Mouse (Mus musculus) adrenal gland, postnatal 36 days (tissue): ENCODE measurements around the gene Plac9b. TPM values are rescaled to one million over a fixed set of nuclear protein-coding genes. Genes with fewer than 3 reads are reported as not detected.
"Not testable (repeated sequence)": the region's sequence is repeated elsewhere in the genome, so short reads cannot be mapped to it uniquely, and the experiment has no call there.

Experiments used
- DNase-seq, 2 experiments: peaks; one replicate each; pipeline ENCODE4 v3.0.0; 2021; ENCODE audit warnings: mixed read lengths in 1 of 2
- long read RNA-seq, 2 experiments: library from polyadenylated mRNA; stranded (forward); transcript quantifications; one replicate each; pipeline ENCODE4 v2.0.0; 2021; ENCODE audit warnings: borderline sequencing depth in 2 of 2
- total RNA-seq, 2 experiments: library from RNA; stranded (reverse); gene quantifications; 2 replicates each; pipeline ENCODE4 v1.2.3; 2021

Plac9b gene
- total RNA-seq = 10 to 100 TPM; 38.6 to 56.2 TPM
- long read RNA-seq, experiment 1, transcript Plac9b-203 (4 exons, 1,040 nt) = major isoform, 22 of 24 reads
- long read RNA-seq, experiment 1, partial matches to known transcripts = 1 of 24 reads
- long read RNA-seq, experiment 1, other reads (novel, unspliced or antisense) = 0 of 24 reads
- long read RNA-seq, experiment 2, transcript Plac9b-203 (4 exons, 1,040 nt) = major isoform, 9 of 10 reads
- long read RNA-seq, experiment 2, partial matches to known transcripts = 1 of 10 reads
- long read RNA-seq, experiment 2, other reads (novel, unspliced or antisense) = 0 of 10 reads

DNA sequence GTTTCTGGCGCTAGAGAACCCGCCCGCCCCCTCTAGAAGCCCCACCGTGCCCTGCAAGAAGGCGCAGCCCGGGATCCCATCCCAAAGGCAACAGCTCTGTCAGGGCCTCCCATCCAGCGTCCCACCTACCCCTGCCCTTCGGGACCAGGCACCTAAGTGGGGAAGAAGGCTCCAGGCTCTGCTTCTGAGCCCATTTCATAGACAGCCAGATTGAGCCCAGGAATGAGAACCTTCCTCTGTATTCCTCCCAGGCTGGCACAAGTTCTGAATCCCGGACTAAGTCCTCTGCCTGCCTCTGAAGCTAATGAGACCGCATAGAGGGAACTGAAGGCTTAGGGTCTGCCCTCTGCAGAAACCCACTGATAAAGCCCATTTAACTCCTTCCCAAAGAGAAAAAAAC is at the start of gene Plac9b:
TSS of gene Plac9b (minus strand) at position 101 of the 400 bp plus-strand sequence.
- not testable (repeated sequence) for DNase-seq

DNA sequence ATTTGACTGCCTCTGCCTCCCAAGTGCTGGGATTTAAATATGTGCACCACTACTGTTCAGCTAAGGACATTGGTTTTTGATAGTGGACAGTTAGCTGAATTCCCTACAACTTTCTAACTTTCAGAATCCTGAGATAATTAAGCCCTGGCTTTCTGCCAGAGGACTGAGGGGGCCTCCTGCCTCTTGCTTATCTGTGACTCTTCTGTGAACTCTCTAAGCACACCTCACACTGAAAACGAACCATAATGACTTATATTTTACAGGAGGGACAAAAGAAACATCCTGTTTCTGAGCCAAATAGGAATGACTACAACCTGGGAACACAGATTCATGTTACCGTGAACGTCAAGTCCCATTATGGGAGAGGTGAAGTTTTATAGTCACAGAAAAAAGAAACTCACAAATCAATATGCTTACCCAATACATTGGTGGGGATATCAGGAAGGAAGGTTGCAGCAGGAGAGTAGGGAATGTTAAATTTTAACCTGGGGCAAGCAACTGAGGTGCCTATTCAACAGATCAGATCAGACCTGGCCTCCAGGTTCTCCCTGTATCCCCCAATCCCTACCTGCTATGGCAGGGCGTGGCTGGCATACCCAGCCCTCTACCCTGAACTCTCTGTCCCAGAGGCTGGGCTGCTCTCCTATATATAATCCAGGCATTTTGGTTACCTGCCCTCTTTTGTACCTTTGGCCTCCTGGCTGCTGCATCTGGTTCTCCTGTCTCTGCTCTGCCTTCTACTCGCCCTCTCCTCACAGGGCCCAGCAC is 34.1 kb upstream of the Plac9b start:
- not testable (repeated sequence) for DNase-seq

DNA sequence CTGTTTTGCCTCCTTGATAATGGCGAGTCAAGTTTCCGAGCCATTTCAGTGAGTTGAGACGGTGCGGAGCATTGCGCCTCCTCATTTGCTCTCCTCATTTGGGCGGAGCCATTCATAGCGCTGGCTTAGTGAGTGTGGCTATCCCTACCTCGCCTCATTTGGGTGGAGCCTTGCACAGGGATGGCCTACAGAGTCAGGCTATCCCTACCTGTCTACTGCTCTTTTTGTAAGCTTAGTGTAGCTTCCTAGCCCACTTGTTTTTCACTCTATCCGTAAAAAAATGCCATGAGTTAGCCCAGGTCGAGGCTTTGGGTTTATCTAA is 24.6 kb upstream of the Plac9b start, which contains the start of gene Tmem254b:
TSS of gene Tmem254b (minus strand) at position 116 of the 322 bp plus-strand sequence.
- DNase-seq = not testable (repeated sequence)

DNA sequence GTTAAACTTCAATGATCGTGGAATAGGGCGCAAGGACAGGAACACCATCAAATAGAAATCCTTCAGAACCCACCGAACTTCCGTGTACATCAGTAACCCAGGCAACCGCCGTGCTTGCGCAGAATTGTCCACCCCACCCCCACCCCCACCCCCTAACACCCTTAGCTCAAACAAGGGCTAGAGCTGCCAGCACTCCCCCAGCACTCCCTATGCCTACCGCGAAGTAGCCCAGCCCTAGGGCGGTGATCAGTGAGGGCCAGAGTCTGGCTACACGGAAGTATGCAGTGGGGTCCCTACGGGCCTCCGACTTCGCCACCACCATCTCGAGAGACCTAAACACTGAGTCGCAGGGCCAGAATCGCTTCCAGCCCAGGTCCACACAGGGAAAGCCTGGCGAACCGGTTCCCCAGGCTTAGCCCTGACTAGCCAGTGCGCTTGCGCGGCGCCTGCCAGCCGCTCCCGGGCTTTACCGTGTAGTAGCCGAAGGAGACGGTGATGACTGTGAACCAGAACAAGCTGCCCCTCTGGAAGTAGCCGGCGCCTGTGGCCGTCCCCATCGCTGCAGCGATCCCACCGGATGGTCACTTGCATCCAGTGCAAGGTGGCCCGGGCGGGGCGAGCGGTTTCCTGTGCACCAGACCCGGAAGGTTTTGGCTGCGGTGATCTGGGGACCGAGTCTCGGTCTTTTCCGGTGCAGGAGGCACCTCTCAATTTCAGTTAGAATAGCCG is 24.1 kb upstream of the Plac9b start:
- not testable (repeated sequence) for DNase-seq

DNA sequence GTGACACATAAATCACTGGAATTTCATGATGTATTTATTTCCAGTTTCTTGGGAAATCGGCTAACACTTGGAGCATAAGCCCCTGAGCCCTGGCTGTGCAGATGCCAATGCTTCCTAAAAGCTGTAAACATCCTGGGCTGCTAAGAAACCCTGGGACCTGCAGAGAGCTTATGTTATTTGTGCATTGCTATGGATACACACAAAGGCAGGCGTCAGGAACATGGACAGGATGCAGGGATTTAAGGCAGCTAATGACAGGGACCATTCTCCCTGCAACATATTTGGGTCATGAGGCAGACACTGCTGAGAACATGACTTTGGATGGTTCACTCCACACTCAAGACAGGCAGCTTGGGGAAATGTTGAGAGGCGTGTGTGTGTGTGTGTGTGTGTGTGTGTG is 15.6 kb upstream of the Plac9b start:
- DNase-seq = not testable (repeated sequence)

DNA sequence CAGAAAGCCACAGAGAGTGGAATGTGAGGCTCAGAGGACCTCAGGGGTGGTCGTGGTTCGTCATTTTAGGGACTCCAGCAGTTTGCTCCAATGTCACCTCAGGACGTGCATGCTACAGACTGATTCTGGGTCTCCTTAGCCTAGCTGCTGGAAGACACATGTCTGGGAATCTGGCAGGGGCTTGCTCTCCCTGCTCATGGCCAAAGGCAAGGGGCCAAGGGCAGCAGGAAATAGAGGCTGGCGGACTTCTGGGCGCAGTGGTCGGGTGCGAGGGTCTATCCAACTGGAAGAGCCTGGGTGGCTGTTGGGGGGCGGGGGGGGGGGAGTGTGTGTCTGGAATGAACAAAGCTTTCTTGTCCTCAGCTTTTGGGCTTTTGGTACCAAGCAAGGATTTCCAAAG is 6.1 kb upstream of the Plac9b start:
- DNase-seq = not testable (repeated sequence)

DNA sequence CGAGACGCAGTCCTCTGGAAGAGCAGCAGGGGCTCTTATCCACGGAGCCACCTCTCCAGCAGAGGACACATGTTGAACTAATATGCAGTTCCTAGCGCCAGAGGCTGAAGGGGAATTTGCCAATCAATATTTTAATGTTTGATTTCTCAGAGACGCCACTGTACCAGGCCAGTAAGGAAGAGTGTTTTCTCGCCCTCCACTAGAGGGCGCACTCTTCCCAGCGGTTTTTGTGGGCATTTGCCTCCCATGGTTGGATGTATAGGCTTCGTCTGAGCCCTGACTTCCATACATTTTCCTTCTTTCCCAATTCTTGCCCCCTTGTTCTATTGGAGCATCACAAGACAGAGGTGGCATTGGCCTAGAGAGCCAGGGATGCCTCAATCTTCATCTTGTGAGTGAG is 4.4 kb upstream of the Plac9b start:
- not testable (repeated sequence) for DNase-seq

DNA sequence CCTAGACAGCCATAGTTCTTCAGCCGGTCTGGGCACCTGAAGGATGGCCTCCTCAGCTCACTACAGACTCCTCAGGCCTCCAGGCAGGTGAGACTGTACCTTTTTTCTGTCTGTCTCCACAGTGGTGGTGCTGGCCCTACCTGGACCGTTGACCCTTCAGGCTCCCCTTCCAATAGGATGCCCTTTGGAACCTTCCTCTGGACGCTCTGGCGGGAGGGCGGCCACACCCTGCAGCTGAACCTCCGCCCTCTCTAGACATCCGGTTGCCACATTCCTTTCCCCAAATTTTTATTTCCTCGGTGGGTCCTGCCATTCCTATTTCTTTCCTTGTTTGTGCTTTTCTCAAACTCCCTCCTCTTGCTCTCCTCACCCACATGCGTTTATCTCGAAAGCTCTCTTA is 620 bp downstream of the Plac9b start:
- not testable (repeated sequence) for DNase-seq

DNA sequence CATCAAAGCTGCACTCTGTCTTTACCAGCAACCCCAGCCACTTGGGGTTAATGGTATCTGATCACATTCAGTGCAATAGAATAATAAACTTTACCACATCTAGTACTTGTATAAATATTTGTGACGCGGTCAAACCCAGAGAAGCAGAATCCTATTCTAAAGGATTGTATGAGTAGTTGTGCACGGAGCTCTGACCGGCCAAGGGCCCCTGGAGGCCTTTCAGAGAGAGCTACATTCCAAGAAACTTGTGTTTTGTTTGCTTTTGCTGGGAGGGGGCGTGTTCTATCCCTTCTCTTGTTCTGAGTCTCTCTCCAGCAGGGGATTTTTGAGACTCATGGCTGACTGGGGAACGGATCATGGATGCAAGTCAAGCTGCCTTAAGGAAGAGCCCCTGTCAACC is 7.3 kb downstream of the Plac9b start:
- DNase-seq = not testable (repeated sequence)

DNA sequence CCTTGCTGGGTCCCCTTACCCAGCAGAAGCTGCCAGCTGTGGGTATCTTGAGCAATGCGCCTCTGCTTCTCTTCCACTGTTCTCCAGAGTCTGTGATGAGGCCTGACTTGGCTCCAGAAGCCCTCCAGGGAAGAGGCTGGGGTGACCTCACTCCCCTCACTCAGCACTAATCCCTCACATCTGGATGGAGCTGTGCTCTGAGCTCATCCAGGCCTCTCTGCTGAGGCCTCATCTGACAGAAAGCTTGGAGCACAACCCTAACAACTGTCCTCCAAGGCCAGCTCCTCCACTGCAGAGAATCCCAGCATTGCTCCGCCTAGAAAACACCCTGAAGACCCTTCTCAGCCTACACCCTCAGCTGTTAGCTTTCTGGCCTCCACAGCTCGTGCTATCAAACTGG is 8.3 kb downstream of the Plac9b start:
- not testable (repeated sequence) for DNase-seq

DNA sequence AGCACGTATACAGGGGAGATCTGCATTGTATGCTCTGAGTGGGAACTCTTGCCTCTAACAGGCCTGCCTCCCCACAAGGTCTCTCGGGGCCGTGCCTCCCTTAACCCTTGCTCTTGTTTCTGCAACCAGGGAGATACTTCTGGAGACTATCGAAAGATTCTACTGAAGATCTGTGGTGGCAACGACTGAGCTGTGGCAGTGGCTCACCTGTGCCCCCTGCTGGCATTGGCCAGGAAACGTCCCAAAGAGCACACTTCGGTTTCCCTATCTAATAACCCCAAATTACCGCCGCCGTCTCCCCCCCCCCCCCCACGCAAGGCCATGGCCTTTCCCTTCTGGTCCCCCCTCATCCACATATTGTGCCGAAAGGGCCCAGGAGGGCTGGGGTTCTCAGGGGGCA is 17.0 kb downstream of the Plac9b start:
- DNase-seq = not testable (repeated sequence)

DNA sequence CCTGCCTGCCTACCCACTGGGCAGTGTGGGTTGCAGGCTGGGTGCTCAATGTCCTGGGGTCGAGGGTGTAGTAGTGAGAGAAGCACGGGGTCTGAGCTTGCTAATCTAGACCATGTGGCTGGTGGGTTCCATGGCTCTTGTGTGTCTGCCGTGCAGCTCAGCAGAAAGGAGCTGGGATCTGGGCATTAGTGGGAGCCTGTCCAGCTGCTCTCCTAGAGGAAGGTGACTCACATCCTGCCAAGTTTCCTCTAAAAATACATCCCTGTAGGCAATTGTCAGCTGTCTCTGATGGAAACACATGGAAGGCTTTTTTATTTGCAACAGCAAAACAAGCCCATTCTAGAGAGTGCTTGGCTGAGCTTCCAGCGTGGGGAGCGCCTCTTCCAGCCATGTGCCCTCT is 19.9 kb downstream of the Plac9b start:
- DNase-seq = not testable (repeated sequence)

DNA sequence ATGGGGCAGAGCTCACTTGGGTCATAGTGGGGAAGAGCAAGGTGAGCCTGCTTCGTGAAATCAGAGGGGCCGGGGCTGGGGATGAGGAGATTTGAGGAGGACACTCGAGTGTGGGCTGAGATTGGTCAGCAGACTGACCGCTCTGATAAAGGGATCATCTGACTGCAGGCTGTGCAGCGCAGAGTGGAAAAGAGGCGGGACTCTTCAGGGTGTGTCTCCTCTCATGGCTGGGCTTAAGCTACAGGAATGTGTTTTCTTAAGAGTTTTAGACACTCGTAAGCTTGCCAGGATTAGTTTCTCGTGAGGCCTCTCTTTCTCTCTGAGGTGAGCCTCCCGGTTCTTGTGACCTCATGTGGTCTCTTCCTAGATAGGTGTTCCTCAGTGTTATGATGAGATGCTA is 21.1 kb downstream of the Plac9b start:
- DNase-seq = not testable (repeated sequence)

DNA sequence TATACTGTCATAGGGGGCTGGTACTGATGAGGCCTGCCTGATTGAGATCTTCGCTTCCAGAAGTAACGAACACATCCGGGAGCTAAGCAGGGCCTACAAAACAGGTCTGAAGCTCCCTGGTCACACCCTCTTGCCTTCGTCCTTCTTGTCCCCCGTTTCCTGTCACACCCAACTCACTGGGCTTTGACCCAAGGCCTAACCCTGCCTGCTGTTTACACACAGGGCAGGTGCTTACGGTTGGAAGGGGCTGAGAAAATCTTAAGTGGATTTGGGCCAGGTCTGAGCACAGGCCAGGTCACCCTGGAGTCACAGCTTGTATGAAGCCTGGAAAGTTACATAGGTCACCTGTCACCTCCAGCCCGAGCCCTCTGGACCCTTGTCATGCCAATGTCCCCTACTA is 26.2 kb downstream of the Plac9b start:
- not testable (repeated sequence) for DNase-seq

DNA sequence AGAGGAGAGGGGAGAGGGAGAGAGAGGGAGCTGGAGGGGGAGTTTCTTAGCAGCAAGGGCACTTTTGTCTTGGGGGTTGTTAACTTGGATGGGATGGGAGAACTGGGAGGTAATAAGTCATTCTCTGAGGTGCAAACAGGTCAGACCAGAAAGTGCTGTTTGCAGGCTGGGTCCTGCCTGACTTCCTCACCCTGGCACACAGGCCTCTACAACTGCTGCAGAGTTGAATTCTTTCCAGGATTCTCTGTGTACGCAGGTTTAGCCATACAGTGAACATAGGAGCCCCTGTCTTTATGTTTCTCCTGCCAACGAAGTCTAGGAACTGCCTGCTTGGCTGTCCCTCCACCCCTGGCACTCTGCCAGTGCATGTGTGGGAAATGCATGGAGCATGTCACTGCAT is 35.2 kb downstream of the Plac9b start:
- DNase-seq = not testable (repeated sequence)

DNA sequence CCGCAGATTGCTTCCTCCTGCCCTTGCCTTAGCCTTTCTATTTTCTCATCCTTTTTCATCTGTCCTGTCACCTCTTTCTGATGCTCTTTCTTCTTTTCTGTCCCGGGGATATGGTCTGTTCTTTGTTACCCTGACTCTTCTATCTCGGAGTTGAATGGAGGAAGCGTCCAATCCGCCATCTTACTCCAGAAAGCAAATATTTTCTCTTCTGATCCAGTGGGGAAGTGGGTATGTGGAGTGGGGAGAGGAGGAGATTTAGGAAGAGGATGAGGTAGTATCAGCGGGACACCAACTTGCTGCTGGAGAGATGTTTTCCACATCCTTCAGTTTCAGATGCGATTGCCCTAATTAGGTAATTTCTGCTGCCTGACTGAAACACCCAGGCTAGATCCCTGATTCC is 63.2 kb downstream of the Plac9b start:
- DNase-seq = not testable (repeated sequence)

DNA sequence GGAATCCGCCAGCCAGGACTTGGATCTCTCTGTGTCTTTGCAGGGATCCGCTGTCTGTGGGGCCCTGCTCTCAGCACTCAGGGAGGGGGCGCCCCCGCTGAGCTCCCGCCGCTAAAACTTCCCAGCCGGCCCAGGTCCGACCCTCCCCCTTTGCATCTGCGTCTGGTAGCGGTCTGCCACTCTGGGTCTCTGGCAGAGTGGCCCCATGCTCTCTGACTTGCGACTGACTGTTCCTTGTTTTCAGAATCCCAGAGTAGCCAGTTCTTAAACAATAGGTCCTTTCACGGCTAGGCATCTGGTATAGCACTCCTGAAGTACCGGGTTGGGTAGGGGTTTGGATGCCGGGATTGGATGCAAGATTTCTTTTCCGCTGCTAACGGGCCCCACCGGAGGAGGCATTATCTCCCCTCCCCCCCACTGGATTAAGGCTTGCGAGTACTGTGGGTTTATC is 63.7 kb downstream of the Plac9b start:
- not testable (repeated sequence) for DNase-seq

DNA sequence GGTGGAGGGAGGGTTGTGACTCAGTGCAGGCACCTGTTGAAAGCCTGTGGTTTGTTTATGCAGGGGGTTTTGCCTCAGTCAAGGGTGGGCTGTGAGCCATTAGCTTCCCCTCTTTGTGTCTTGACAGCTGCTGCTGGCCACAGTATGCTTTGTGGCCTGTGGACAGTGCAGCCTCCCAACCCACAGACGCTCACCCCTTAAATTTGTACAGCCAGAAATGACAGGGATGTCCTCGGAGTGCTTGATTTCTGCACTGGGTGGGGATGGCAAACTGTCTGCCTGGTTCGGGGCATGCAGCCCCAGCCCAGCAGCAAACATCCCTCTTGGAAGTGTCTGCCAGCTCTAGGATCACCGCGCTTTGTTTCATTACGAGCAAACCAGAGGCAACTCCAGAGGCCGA is 64.1 kb downstream of the Plac9b start, which contains the start of gene Duxbl2:
TSS of gene Duxbl2 (plus strand) at position 200 of the 400 bp plus-strand sequence.
- DNase-seq = not testable (repeated sequence)
